Mouse (Mus musculus) thymus, adult 2 months (tissue): ENCODE measurements around the gene Ccl22. TPM values are rescaled to one million over a fixed set of nuclear protein-coding genes. Genes with fewer than 3 reads are reported as not detected.

Experiments
- DNase-seq: peaks from one replicate; pipeline ENCODE4 v3.0.0; 2021
- H3K27ac ChIP-seq: fragments of 200-500 bp; 2 replicates; pipeline ENCODE4 v1.5.1; 2012; ENCODE audit warnings: low read length, control low read depth; ENCODE audit not compliant: control insufficient read depth, insufficient read depth
- H3K27me3 ChIP-seq: fragments of 200-500 bp; 2 replicates; pipeline ENCODE4 v1.6.1; 2012; ENCODE audit warnings: mild to moderate bottlenecking, low read length, moderate library complexity, mixed read lengths; ENCODE audit not compliant: control insufficient read depth, insufficient read depth
- H3K36me3 ChIP-seq: fragments of 200-500 bp; 2 replicates; pipeline ENCODE4 v1.6.1; 2012; ENCODE audit warnings: mild to moderate bottlenecking, low read length, moderate library complexity; ENCODE audit not compliant: control insufficient read depth, insufficient read depth
- H3K4me1 ChIP-seq: fragments of 200-500 bp; replicated peaks from 2 replicates; pipeline ENCODE4 v1.6.1; 2012; ENCODE audit warnings: low read length; ENCODE audit not compliant: control insufficient read depth, insufficient read depth
- H3K4me3 ChIP-seq: fragments of 200-500 bp; 2 replicates; pipeline ENCODE4 v1.5.1; 2012; ENCODE audit warnings: mild to moderate bottlenecking, low read length, control low read depth, moderate library complexity; ENCODE audit not compliant: control insufficient read depth, insufficient read depth
- CTCF ChIP-seq: fragments of 200-500 bp; IDR thresholded peaks from 2 replicates; pipeline ENCODE4 v1.5.1; 2012; ENCODE audit warnings: mild to moderate bottlenecking, control low read depth, low read length, moderate library complexity, borderline replicate concordance; ENCODE audit not compliant: control insufficient read depth, poor library complexity, insufficient read depth; ENCODE audit errors: extremely low read depth
- POLR2A ChIP-seq: fragments of 200-500 bp; IDR thresholded peaks from 2 replicates; pipeline ENCODE4 v1.6.1; 2012; ENCODE audit warnings: mild to moderate bottlenecking, low read length, control low read depth, moderate library complexity; ENCODE audit not compliant: control insufficient read depth, poor library complexity, insufficient read depth; ENCODE audit errors: extremely low read depth
- WGBS: fragments of 180-500 bp; shearing (Covaris S2); methylation state at CpG from one replicate; pipeline ENCODE4 v1.1.7; 2018; 5-methylcytosine and 5-hydroxymethylcytosine counted together
- polyA plus RNA-seq: library from polyadenylated mRNA; depleted of rRNA; stranded (reverse); fragments of >200 nt; gene quantifications from 2 replicates; pipeline ENCODE4 v1.2.3, GENCODE M21; 2012

Gene Ccl22
- polyA plus RNA-seq, 1 experiment = 122 TPM

GRCm38 (mm10) chr8:94711160-94711718, 34.2 kb upstream of the Ccl22 start:
- Histone ChIP-seq H3K36me3 (no peaks in the 10 kb centered on the region), H3K4me1 (no peaks in the 10 kb centered on the region; the same call in 1 of the 2 replicates), H3K27ac (no peak overlapping the region), H3K27me3 (no peaks in the 10 kb centered on the region), H3K4me3 (no peak overlapping the region)
- TF ChIP-seq POLR2A = no peak
- TF ChIP-seq CTCF = no peak
- DNase-seq = no peak
- WGBS = 21% methylated on average over 5 of the region's 5 CpGs

GRCm38 (mm10) chr8:94714556-94714955, 30.8 kb upstream of the Ccl22 start:
- no peaks in the 10 kb centered on the region; the same call in 1 of the 2 replicates for H3K4me1 ChIP-seq
- DNase-seq = no peak
- H3K27ac ChIP-seq = no peak overlapping the region
- H3K27me3 ChIP-seq = no peaks in the 10 kb centered on the region
- 57% methylated on average over 5 of the region's 5 CpGs for WGBS
- H3K36me3 ChIP-seq = no peaks in the 10 kb centered on the region
- no peak overlapping the region for H3K4me3 ChIP-seq
- TF ChIP-seq CTCF = no peak
- no peak for TF ChIP-seq POLR2A

GRCm38 (mm10) chr8:94715871-94716270, 29.5 kb upstream of the Ccl22 start:
- no peak for DNase-seq
- no peak for TF ChIP-seq POLR2A
- no peak for TF ChIP-seq CTCF
- no peak overlapping the region for H3K27ac ChIP-seq
- H3K4me3 ChIP-seq = no peak overlapping the region
- WGBS = 91% methylated on average over 3 of the region's 3 CpGs
- H3K4me1 ChIP-seq = no peaks in the 10 kb centered on the region; the same call in 1 of the 2 replicates
- no peaks in the 10 kb centered on the region for H3K36me3 ChIP-seq
- H3K27me3 ChIP-seq = no peaks in the 10 kb centered on the region

- no peaks in the 10 kb centered on the region for H3K36me3 ChIP-seq
- H3K27me3 ChIP-seq = no peaks in the 10 kb centered on the region
- TF ChIP-seq CTCF (no peak), POLR2A (no peak)
- no peak for DNase-seq
- WGBS = 98% methylated on average over 1 of the region's 1 CpGs
- no peak overlapping the region for H3K4me3 ChIP-seq
- no peak overlapping the region for H3K27ac ChIP-seq
- no peaks in the 10 kb centered on the region for H3K4me1 ChIP-seq
Observed at GRCm38 (mm10) chr8:94716841-94717240, 28.5 kb upstream of the Ccl22 start.

- 82% methylated on average over 5 of the region's 5 CpGs for WGBS
- no peaks in the 10 kb centered on the region for H3K27me3 ChIP-seq
- no peak for DNase-seq
- no peak overlapping the region for H3K4me3 ChIP-seq
- no peak for TF ChIP-seq CTCF
- no peak for TF ChIP-seq POLR2A
- H3K36me3 ChIP-seq = no peaks in the 10 kb centered on the region
- no peak overlapping the region for H3K27ac ChIP-seq
- H3K4me1 ChIP-seq = no peaks in the 10 kb centered on the region
Observed at GRCm38 (mm10) chr8:94725998-94726397, 19.4 kb upstream of the Ccl22 start.

GRCm38 (mm10) chr8:94729301-94729700, 16.1 kb upstream of the Ccl22 start:
- WGBS = 91% methylated on average over 4 of the region's 4 CpGs
- peaks cover 8% of the 10 kb centered on the region for H3K4me1 ChIP-seq
- no peak for DNase-seq
- H3K4me3 ChIP-seq = no peak overlapping the region
- no peak overlapping the region for H3K27ac ChIP-seq
- no peaks in the 10 kb centered on the region for H3K36me3 ChIP-seq
- no peaks in the 10 kb centered on the region for H3K27me3 ChIP-seq
- TF ChIP-seq POLR2A (no peak), CTCF (no peak)
